Mouse (Mus musculus) ovary, postnatal 10 days (tissue): ENCODE data around the gene Tpx2.

ENCODE experiments used
- DNase-seq: peaks from one replicate; pipeline ENCODE4 v3.0.0; 2022; ENCODE audit warnings: low spot score

Gene Tpx2

DNA sequence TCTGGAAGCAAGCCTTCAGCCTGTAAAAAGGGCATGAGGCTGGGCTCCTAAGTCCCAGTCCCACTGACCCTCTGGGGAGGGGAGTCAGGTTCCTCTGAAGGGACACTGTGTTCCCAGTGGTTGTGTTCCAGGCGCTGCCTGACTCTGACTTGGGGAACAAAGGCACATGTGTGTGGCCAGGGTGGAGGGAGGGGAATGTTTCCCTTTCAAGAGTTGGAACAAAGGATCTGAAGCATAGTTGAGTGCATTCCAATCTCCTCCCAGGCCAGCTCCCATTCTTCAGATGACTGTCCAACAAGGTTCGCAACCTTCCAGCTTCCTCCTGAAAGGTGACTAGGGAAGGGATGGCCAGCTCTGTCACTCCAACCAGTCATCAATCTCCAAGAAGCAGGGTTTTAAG, 27.4 kb upstream of the Tpx2 start:
- no peak for DNase-seq

DNA sequence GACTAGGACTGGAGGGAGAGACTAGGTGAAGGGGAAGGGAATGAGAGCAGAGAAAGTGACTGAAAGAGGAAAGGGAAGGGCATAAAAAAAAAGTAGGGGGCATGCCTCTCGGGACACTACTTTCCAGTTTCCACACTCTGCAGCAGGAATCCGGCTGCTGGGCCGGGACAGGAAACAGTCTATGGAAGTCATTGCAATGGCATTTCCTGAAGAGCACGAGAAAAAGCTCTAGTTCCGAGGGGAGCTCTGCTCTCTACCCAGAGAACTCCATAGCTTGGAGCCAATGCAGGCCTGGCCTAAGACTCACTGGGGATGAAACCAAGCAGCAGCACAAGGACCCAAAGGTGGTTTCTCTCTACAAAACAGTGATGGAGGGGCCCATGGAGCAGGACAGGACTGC, 26.7 kb upstream of the Tpx2 start:
- no peak for DNase-seq

- no peak for DNase-seq
Measured at GRCm38 (mm10) chr2:152821566-152821965, 26.2 kb upstream of the Tpx2 start.

DNA sequence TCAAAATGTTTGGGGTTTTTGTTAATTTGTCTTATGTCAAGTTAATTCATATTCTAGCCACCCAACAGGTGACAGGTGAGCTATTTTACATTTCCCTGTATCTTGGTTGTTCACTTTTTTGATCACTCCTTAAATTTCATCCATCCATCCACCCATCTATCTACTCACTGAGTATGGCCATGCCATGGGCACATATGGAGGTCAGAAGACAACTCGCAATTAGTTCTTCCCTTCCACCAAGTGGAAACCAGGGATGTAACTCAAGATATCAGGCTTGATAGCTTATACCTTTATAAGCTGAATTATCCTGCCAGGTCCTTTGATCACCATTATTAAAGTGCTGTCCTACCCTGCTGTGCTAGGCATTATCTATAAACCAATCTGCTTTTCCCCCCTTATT, 24.0 kb upstream of the Tpx2 start:
- DNase-seq, result no peak

DNA sequence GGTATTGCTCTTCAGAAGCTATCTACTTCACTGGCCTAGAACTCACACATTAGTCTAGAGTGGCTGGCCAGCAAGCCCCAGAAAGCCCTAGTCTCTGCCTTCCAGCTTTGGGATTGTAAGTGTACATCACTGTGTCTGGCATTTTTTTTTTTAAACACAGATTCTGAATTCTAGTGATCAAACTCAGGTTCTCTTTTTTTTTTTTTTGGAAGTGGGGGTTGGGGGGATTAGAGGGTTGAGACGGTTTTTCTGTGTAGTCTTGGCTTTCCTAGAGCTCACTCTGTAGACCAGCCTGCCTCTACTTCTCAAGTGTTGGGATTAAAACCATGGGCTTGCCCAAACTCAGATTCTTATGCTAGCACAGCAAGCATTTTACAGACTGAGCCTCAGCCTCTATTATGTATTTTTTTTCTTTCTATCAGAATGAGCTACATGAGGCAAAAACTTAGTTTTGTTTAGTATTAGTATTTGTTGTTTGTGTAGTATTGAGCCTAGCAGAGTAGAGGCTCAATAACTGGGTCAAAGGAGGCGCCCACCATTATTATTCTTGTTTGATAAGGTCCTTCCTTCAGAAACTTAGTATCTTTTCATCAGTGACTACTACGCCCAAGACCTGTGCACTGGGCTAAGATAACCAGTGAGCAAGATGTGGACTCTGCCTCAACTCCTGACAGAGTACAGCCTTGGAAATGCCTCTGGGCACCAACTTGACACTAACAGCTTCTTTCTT, 23.2 kb upstream of the Tpx2 start:
- DNase-seq, result no peak

DNA sequence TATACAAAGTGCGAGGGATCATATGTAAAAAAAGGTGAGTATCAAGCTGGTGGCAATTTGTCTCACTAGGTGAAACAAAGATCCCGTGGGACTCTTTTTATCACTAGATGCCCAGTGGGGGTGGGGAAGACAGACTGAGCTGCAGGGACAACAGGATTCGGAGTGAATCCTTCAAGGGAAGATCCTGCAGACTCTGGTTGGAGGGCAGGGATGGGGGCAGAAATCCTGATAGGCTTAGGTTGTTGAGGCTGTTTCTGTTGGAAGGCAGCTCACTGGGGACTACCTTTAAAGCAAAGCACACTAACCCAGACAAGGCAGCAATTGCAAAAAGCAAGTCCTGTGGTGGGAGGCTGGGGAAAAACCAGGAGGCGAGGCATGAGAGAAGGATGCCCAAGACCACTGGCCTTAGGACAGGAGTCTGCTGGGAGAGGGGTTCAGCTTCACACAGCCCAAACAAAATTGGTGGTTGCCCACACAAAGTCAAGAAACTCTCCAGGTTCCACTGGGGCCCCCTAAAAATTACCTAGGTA, 22.5 kb upstream of the Tpx2 start:
- DNase-seq, result no peak

- no peak for DNase-seq
Measured at GRCm38 (mm10) chr2:152825713-152826112, 22.1 kb upstream of the Tpx2 start.

GRCm38 (mm10) chr2:152826481-152826880, 21.3 kb upstream of the Tpx2 start:
- DNase-seq, result no peak

DNA sequence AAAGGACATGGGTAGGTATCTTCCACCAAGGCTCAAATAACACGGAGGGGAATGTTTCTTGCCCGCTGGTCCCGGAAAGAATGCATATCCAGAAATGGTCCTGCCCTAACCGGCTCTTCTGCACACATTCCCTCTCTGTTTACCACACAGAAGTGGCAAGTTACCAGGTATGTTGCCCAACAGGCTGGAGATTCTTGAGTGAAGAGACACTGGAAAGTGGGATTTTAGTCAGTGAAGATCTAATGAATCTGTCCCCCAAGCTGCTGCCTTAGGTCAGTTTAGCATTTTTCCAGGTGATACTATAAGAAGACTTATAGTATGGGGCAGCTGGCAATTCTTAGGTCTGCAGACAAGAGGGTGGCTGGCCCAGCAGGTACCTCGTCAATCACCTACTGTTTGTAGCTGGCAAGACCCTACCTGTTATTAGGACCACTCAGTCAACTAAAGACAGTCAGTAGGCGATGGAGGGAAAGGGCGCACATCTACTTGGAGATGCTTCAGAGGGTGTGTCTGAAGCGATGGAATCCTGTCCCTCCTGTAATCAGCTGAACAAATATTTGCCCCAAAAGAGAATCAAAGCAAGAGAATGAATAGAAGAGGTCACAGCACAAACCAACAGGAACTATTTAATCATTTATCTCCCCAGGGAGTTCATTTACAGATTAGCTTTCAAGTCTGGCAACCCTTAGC, 20.3 kb upstream of the Tpx2 start:
- DNase-seq, result no peak

GRCm38 (mm10) chr2:152828011-152828370, 19.8 kb upstream of the Tpx2 start:
- no peak for DNase-seq

- no peak for DNase-seq
Measured at GRCm38 (mm10) chr2:152828532-152828931, 19.2 kb upstream of the Tpx2 start.

- DNase-seq, result no peak
Measured at GRCm38 (mm10) chr2:152829367-152829881, 18.3 kb upstream of the Tpx2 start.

- peak; percentile 80 for DNase-seq
Measured at GRCm38 (mm10) chr2:152830021-152830921, 17.5 kb upstream of the Tpx2 start.

DNA sequence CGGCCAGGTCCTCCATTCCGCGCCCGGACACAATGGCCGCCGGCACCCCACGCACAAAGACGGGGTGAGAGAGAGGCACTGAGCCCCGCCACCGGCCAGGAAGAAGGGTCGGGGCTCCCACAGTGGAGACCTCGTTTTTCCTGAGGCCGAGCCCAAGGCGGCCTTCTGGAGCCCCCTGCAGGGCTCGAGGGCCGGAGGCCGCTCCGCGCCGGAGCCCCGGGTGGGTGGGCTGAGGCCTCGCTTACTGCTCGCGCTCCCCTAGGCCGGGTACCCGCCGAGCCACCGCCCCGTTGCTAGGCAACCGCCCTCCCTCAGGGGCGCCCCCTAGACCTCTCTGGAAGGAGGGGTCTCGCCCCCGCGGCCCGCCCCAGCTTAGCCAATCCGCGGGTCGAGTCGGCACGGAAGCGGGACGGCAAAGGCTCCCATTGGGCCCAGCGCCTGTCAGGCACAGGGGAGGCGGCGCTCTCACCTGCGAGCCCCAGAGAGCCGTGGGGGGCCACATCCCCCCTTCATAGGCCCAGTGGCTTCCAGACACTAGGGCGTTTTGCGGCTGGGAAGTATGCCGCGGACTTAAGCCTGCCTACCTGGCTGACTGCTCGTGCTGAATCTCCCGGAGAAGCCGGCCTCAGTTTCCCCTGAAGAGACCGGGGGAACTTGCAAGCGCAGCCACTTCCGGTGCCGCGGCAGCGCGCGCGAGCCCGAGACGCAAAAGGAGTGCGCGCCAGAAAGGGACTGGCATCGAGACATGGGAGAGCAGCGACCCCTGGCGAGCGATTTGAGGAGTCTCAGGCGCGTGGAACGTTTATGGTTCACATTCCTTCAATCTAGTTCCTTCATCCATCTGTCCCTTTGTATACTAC, 16.5 kb upstream of the Tpx2 start, which contains the start of gene Bcl2l1:
Bcl2l1 (minus strand) TSS at position 710 of the 860 bp plus-strand sequence.
- DNase-seq, result peak; percentile 97

DNA sequence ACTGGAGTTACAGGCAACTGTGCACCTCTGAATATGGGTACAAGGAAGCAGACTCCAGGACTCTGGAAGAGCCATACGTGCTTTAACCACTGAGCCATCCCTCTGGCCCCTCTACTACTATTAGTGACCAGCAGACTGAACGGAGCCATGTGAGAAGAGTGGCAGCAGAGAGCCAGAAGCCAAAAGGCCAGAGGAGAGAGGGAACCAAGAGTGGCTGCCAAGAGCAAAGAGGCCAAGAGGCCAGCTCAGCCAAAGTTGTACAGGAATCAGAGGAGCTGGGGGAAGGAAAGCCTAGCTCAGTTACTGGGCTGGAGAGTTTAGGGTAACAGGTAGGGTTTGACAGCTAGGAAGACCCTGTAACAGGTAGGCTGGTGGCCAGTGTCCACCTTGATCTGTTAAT, 8.5 kb upstream of the Tpx2 start:
- no peak for DNase-seq

DNA sequence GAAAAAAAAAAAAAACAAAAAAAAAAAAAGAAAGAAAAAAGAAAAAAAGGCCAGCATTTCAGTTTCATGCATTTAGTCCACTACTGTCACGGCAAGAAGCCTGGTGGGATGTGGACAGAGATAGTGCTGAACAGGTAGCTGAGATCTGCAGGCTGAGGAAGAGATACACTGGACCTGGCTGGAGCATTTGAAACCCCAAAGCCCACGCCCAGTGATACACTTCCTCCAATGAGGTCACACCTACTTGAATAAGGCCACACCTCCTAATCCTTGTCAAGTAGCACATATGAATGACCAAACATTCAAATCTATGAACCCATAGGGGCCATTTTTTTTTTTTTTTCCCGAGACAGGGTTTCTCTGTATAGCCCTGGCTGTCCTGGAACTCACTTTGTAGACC, 5.0 kb upstream of the Tpx2 start:
- no peak for DNase-seq

DNA sequence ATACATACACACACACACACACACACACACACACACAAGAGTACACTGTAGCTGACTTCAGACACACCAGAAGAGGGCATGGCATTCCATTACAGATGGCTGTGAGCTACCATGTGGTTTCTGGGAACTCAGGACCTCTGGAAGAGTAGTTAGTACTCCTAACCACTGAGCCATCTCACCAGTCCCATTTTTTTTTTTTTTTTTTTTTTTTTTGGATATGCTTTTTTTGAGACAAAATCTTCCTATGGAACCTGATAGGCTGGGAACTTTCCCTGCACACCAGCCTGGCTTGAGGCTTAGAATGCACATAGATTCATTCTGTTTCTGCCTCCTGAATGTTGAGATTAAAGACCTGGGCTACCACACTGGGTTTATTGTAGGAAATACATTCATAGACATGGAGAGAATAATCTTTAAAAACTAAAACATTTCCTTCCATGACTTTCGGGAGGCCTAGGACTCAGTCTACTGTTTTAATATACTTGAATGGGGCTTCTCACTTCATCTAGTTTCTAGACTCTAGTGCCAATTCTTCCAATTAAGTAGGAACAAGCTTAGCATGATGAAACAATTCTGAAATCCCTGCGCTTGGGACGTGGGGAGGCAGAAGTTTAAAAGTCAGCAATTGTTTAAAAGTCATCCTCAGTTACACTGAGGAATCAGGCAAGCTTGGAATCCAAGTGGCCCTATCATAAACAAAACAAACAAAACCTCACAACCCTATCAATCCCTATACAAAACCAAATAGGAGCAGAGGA, 528 bp upstream of the Tpx2 start:
- no peak for DNase-seq

- no peak for DNase-seq
Measured at GRCm38 (mm10) chr2:152848466-152848865, 702 bp downstream of the Tpx2 start.

GRCm38 (mm10) chr2:152859501-152859900, 11.7 kb downstream of the Tpx2 start:
- no peak for DNase-seq

GRCm38 (mm10) chr2:152861891-152862290, 14.1 kb downstream of the Tpx2 start:
- no peak for DNase-seq

DNA sequence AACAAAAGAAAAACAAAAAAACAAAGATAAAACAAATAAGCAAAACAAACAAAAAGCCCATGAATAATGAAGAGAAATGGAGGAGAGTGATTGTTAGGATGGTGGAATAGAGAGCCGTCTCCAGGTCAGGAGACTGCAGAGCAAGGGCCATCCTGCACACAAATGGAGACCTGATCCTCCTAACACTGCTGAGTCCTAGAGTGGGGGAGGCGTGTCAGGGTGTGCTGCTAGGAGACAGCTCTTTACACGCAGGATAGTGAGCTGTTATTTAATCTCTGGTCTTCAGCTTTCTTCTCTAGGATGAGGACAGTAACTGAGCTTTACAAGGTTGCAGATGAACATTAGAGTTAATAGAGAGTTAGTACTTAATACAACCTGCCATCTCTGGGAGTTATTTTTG, 14.9 kb downstream of the Tpx2 start:
- DNase-seq, result no peak
